Mouse (Mus musculus): ENCODE measurements around the gene Psd. TPM values are rescaled to one million over a fixed set of nuclear protein-coding genes. Genes with fewer than 3 reads are reported as not detected.
A peak's percentile ranks its signal among the peaks of the same experiment; 100 is the strongest.

Psd gene
- polyA plus RNA-seq, 1 experiment from 2014 or later, result 127 TPM

DNA sequence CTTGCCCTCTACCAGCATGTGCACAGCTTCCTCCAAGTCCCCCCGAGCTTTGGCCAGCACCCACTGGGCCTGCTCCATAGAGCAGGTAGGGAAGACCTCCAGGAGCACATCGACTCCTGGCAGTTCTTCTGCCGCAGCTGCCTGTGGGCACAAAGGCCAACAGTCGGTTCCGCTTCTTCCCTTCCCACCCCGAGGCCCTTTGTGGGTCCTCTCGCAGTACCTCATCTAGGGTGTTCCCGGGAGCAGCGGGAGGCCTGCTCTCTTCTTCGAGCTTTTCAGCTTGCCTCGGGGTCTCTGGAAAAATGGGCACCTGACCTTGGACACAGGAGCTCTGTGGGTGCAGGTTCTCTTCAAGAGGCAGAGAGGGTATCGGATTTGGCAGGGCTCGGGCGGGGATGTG, 4.4 kb upstream of the Psd start:
- Histone ChIP-seq H3K4me3 (ENCODE audit: low read depth, low read length) (no peak overlapping the region), H3K9ac (replicated peaks; ENCODE audit: low read depth, low read length) (no peak overlapping the region), H3K36me3 (ENCODE audit: control insufficient read depth, insufficient read depth, low read length) (peaks cover 16% of the 10 kb centered on the region), H3K9me3 (ENCODE audit: control insufficient read depth, low read length) (no peaks in the 10 kb centered on the region), H3K4me1 (ENCODE audit: control insufficient read depth, insufficient read depth, low read length) (peaks cover 31% of the 10 kb centered on the region), H3K4me2 (ENCODE audit: low read depth, low read length) (0 out of 2 replicates have a peak overlapping the region, but pooled peaks have one; percentile 12), H3K27ac (ENCODE audit: low read depth, low read length) (no peak overlapping the region), H3K27me3 (ENCODE audit: control insufficient read depth, insufficient read depth, low read length) (no peaks in the 10 kb centered on the region)
- 89% methylated on average over 14 of the region's 14 CpGs for WGBS
- ATAC-seq (ENCODE audit: low read depth), result no peak

DNA sequence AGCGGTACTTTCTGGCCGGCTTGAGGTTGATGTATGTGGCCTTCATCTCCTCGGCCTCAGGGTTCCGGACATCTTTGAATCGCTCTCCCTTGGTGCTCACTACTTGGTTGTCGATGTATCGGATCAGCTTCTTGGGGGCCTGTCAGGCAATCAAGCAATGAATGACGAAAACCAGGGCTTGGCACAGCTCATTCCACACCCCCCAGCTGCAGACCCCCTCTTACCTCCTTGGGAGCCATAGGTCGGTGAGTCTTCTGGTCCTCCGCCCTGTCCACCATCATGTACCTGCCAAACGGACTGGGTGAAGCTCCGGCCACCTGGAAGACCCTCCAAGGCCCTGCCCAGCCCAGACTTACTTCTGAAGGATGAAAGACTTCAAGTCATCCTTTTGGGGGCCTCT, 3.7 kb upstream of the Psd start:
- no peak overlapping the region for H3K9ac ChIP-seq (replicated peaks; ENCODE audit: low read depth, low read length)
- no peaks in the 10 kb centered on the region for H3K27me3 ChIP-seq (ENCODE audit: control insufficient read depth, insufficient read depth, low read length)
- no peak overlapping the region for H3K4me3 ChIP-seq (ENCODE audit: low read depth, low read length)
- H3K9me3 ChIP-seq (ENCODE audit: control insufficient read depth, low read length), result no peaks in the 10 kb centered on the region
- ATAC-seq (ENCODE audit: low read depth), result no peak
- H3K27ac ChIP-seq (ENCODE audit: low read depth, low read length), result no peak overlapping the region
- H3K4me2 ChIP-seq (ENCODE audit: low read depth, low read length), result no peak overlapping the region
- H3K36me3 ChIP-seq (ENCODE audit: control insufficient read depth, insufficient read depth, low read length), result peaks cover 16% of the 10 kb centered on the region
- 90% methylated on average over 12 of the region's 12 CpGs for WGBS
- H3K4me1 ChIP-seq (ENCODE audit: control insufficient read depth, insufficient read depth, low read length), result peaks cover 33% of the 10 kb centered on the region

DNA sequence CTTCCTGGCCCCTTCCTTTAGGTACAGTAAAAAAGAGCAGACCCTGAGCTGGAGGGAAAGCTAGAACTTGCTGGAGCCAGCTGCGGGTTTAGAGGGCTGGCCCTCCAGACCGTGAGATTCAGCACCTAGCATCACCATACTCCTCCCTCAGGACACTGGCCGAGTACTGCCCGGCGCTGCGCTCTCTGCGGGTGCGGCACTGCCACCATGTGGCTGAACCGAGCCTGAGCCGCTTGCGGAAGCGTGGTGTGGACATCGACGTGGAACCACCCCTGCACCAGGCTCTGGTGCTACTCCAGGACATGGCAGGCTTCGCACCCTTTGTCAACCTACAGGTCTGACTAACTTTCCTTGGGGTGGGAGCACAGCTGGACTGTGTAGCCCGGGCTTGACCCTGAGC, 3.0 kb upstream of the Psd start:
- Histone ChIP-seq H3K4me3 (ENCODE audit: low read depth, low read length) (no peak overlapping the region), H3K36me3 (ENCODE audit: control insufficient read depth, insufficient read depth, low read length) (peaks cover 16% of the 10 kb centered on the region), H3K27me3 (ENCODE audit: control insufficient read depth, insufficient read depth, low read length) (no peaks in the 10 kb centered on the region), H3K9me3 (ENCODE audit: control insufficient read depth, low read length) (no peaks in the 10 kb centered on the region), H3K4me2 (ENCODE audit: low read depth, low read length) (peak overlapping the region; percentile 99), H3K4me1 (ENCODE audit: control insufficient read depth, insufficient read depth, low read length) (peaks cover 39% of the 10 kb centered on the region), H3K9ac (replicated peaks; ENCODE audit: low read depth, low read length) (0 out of 2 replicates have a peak overlapping the region, but pooled peaks have one; percentile 68), H3K27ac (ENCODE audit: low read depth, low read length) (no peak overlapping the region)
- WGBS, result 6% methylated on average over 16 of the region's 16 CpGs
- ATAC-seq (ENCODE audit: low read depth), result peak; percentile 16; the same call in 1 of the 2 replicates

DNA sequence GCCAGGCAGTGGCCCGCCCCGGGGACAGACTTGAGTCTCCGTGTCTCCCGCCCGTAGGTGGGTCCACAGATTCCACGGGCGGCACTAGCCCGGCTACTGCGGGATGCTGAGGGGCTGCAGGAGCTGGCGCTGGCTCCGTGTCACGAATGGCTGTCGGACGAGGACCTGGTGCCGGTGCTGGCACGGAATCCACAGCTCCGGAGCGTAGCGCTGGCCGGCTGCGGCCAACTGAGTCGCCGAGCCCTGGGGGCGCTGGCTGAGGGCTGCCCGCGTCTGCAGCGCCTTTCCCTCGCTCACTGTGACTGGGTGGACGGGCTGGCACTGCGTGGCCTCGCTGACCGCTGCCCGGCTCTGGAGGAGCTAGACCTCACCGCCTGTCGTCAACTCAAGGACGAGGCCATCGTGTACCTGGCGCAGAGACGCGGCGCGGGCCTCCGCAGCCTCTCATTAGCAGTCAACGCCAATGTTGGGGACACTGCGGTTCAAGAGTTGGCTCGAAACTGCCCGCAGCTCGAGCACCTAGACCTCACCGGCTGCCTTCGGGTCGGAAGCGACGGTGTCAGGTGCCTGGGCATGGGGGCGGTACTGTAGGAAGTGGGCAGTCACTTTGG, 2.2 kb upstream of the Psd start:
- peaks cover 39% of the 10 kb centered on the region for H3K4me1 ChIP-seq (ENCODE audit: control insufficient read depth, insufficient read depth, low read length)
- WGBS, result 2% methylated on average over 53 of the region's 54 CpGs

DNA sequence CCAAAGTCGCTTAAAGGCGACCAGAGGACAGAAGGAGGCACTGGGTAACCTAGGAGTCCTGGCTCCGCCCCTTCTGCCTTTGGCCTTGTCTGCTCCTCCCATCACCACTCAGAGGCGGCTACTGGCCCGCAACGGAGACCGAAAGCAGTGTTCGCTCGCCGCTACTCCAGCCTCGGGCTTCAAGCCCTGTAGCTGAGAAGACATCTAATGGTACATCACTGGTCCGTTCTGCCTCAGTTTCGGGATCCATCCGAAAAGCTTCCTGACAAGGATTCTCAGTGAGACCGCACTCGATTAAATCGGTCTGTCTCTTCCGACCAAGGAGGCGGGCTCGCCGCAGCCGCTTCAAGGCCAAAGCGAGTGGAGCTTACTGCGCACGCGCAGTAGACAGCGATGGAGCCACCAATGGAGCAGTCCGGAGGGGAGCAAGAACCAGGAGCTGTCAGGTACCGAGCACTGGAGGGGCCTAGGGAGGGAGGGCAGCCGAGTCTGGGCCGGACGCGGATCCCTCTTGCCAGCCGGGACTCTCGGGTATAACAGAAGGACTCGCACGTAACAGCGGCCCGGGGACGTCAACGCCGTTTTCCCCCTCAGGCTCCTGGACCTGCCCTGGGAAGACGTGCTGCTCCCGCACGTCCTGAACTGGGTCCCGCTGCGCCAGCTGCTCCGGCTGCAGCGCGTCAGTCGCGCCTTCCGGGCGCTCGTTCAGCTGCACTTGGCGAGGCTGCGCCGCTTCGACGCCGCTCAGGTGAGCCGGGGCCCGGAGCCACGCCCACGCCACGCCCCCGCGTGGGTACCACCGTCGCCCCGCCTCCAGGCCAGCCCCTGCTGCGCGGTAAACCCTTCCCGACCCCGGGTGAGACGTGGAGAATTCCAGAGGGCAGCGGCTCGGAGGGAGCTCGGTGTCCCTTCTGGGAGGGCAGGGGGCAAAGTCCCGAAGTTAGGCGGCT, 1.4 kb upstream of the Psd start, which contains the start of gene Fbxl15:
TSS of gene Fbxl15 (plus strand) at position 104 of the 950 bp plus-strand sequence.
- peaks cover 2% of the 10 kb centered on the region; the same call in 1 of the 2 replicates for H3K27me3 ChIP-seq (ENCODE audit: control insufficient read depth, insufficient read depth, low read length)
- WGBS, result under 1% methylated on average over 80 of the region's 81 CpGs
- H3K9ac ChIP-seq (replicated peaks; ENCODE audit: low read depth, low read length), result peak within 1 kb of the TSS; percentile 68
- peak within 1 kb of the TSS; percentile 99 for H3K4me2 ChIP-seq (ENCODE audit: low read depth, low read length)
- peak; percentile 86 for ATAC-seq (ENCODE audit: low read depth)
- H3K36me3 ChIP-seq (ENCODE audit: control insufficient read depth, insufficient read depth, low read length), result peaks cover 16% of the 10 kb centered on the region
- peak within 1 kb of the TSS; percentile 70 for H3K4me3 ChIP-seq (ENCODE audit: low read depth, low read length)
- H3K27ac ChIP-seq (ENCODE audit: low read depth, low read length), result peak within 1 kb of the TSS; percentile 98
- H3K9me3 ChIP-seq (ENCODE audit: control insufficient read depth, low read length), result no peaks in the 10 kb centered on the region
- H3K4me1 ChIP-seq (ENCODE audit: control insufficient read depth, insufficient read depth, low read length), result peaks cover 39% of the 10 kb centered on the region

More for the DNA sequence above, 2.2 kb upstream of the Psd start:
- H3K36me3 ChIP-seq (ENCODE audit: control insufficient read depth, insufficient read depth, low read length), result peaks cover 16% of the 10 kb centered on the region
- H3K27me3 ChIP-seq (ENCODE audit: control insufficient read depth, insufficient read depth, low read length), result 0 out of 2 replicates have a peak, but pooled peaks cover 2% of the 10 kb centered on the region
- no peaks in the 10 kb centered on the region for H3K9me3 ChIP-seq (ENCODE audit: control insufficient read depth, low read length)
- peak overlapping the region; percentile 70 for H3K4me3 ChIP-seq (ENCODE audit: low read depth, low read length)
- peak; percentile 5; the same call in 1 of the 2 replicates for ATAC-seq (ENCODE audit: low read depth)
- H3K4me2 ChIP-seq (ENCODE audit: low read depth, low read length), result peak overlapping the region; percentile 99
- H3K9ac ChIP-seq (replicated peaks; ENCODE audit: low read depth, low read length), result peak overlapping the region; percentile 68
- peak overlapping the region; percentile 98 for H3K27ac ChIP-seq (ENCODE audit: low read depth, low read length)

DNA sequence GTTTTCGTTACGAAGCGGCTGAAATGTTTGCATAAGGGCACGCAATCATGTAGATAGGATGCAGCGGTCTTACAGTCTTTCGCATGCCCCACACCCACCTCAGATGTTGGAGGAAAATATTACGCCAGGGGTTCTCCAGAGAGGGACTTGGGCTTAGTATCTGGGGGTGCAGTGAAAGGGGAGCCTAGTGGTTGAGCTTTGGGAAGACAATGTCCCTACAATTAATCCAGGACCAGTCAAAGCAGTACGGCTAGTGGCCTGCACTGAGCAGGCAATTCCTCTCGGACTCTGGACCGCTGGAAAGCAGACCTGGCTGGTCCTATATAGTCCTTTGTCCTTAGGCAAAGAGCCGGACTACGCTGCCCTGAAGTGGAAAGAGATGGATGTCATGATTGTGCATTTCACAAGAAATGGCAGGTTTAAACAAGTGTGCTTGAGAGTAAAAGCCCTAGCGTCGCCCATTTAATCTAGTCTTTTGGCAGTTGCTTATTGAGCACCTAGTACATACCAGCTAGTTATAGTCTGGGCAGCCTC, 642 bp upstream of the Psd start:
- H3K4me3 ChIP-seq (ENCODE audit: low read depth, low read length), result peak overlapping the region; percentile 70
- WGBS, result 29% methylated on average over 14 of the region's 14 CpGs
- H3K9me3 ChIP-seq (ENCODE audit: control insufficient read depth, low read length), result no peaks in the 10 kb centered on the region
- peak overlapping the region; percentile 98 for H3K27ac ChIP-seq (ENCODE audit: low read depth, low read length)
- peaks cover 2% of the 10 kb centered on the region; the same call in 1 of the 2 replicates for H3K27me3 ChIP-seq (ENCODE audit: control insufficient read depth, insufficient read depth, low read length)
- peak overlapping the region; percentile 68; the same call in 1 of the 2 replicates for H3K9ac ChIP-seq (replicated peaks; ENCODE audit: low read depth, low read length)
- 0 out of 2 replicates have a peak, but pooled peaks have one; percentile 2 for ATAC-seq (ENCODE audit: low read depth)
- peaks cover 39% of the 10 kb centered on the region for H3K4me1 ChIP-seq (ENCODE audit: control insufficient read depth, insufficient read depth, low read length)
- peak overlapping the region; percentile 99 for H3K4me2 ChIP-seq (ENCODE audit: low read depth, low read length)
- H3K36me3 ChIP-seq (ENCODE audit: control insufficient read depth, insufficient read depth, low read length), result peaks cover 16% of the 10 kb centered on the region

DNA sequence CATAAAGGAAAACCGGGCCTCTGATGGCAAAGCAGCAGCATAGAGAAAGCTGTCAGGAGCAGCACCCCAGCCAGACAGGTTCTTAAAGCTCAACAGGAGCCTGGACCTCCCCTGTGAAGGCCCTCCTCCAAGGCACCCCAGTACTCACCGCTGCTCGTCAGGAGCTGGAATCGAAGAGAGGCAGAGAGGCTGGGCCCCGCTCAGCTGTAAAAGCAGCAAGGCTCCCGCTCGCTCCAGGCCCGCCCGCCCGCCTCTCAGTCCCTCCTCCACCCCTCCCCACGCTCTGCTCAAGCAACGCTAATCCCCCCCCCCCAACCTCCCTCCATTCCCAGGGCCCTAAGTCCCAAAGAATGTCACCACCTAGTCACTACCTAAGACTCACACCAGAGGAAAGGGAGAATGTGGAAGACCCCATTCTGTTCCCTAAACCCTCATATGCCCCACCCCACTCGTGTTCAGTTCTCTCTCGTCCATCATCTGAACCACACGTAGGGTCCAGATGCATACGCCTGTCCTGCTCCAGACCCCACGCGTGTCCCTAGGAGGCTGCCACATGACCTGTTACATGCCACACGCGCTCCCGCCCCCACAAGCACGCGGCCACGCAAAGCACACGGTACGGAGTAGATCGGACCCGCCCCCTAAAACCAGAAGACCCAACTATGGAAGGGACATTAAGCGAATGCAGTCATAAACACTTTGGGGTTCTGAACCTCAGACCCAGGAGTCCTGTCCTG, 769 bp downstream of the Psd start:
- H3K36me3 ChIP-seq (ENCODE audit: control insufficient read depth, insufficient read depth, low read length), result peaks cover 12% of the 10 kb centered on the region
- H3K4me1 ChIP-seq (ENCODE audit: control insufficient read depth, insufficient read depth, low read length), result peaks cover 54% of the 10 kb centered on the region
- peaks cover 2% of the 10 kb centered on the region; the same call in 1 of the 2 replicates for H3K27me3 ChIP-seq (ENCODE audit: control insufficient read depth, insufficient read depth, low read length)
- peak overlapping the region; percentile 99 for H3K4me2 ChIP-seq (ENCODE audit: low read depth, low read length)
- peak overlapping the region; percentile 70 for H3K4me3 ChIP-seq (ENCODE audit: low read depth, low read length)
- 2% methylated on average over 29 of the region's 29 CpGs for WGBS
- H3K9me3 ChIP-seq (ENCODE audit: control insufficient read depth, low read length), result no peaks in the 10 kb centered on the region
- ATAC-seq (ENCODE audit: low read depth), result no peak
- peak overlapping the region; percentile 60 for H3K9ac ChIP-seq (replicated peaks; ENCODE audit: low read depth, low read length)
- peak overlapping the region; percentile 73 for H3K27ac ChIP-seq (ENCODE audit: low read depth, low read length)

DNA sequence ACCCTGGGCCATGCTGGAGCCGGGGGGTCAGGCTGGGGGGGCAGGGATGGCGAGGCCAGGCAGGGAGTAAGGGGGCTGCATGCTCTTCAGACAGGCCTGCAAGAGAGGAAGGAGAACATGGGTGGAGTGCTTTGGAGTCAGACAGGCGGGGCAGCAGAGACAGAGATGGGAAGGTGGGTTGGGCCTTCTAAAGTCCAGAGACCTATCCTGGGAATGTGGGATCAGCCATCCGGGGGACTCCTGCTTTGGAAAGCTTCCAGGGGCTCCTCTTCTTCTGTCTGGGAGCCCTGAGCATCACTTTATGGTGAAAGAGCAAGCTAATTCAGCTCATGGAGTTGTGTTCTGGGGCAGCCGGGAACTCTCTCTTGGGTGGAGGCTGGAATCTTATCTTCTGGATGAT, 2.0 kb downstream of the Psd start:
- Histone ChIP-seq H3K9ac (replicated peaks; ENCODE audit: low read depth, low read length) (0 out of 2 replicates have a peak overlapping the region, but pooled peaks have one; percentile 21), H3K4me1 (ENCODE audit: control insufficient read depth, insufficient read depth, low read length) (peaks cover 50% of the 10 kb centered on the region), H3K9me3 (ENCODE audit: control insufficient read depth, low read length) (no peaks in the 10 kb centered on the region), H3K27ac (ENCODE audit: low read depth, low read length) (no peak overlapping the region), H3K4me2 (ENCODE audit: low read depth, low read length) (peak overlapping the region; percentile 99), H3K27me3 (ENCODE audit: control insufficient read depth, insufficient read depth, low read length) (peaks cover 2% of the 10 kb centered on the region; the same call in 1 of the 2 replicates), H3K36me3 (ENCODE audit: control insufficient read depth, insufficient read depth, low read length) (no peaks in the 10 kb centered on the region), H3K4me3 (ENCODE audit: low read depth, low read length) (peak overlapping the region; percentile 70)
- 74% methylated on average over 5 of the region's 5 CpGs for WGBS
- no peak for ATAC-seq (ENCODE audit: low read depth)
